Mouse (Mus musculus) olfactory bulb, adult 2 months (tissue): ENCODE results near the gene Tes3-ps.

ENCODE experiments used
- CTCF ChIP-seq: fragments of 200-500 bp; IDR thresholded peaks from 2 replicates; pipeline ENCODE4 v1.5.1; 2012; ENCODE audit warnings: low read depth, mild to moderate bottlenecking, low read length, moderate library complexity; ENCODE audit not compliant: insufficient read depth
- POLR2A ChIP-seq: fragments of 200-500 bp; IDR thresholded peaks from 2 replicates; pipeline ENCODE4 v1.6.1; 2012; ENCODE audit warnings: mild to moderate bottlenecking, low read depth, low read length, moderate library complexity; ENCODE audit not compliant: insufficient read depth

DNA sequence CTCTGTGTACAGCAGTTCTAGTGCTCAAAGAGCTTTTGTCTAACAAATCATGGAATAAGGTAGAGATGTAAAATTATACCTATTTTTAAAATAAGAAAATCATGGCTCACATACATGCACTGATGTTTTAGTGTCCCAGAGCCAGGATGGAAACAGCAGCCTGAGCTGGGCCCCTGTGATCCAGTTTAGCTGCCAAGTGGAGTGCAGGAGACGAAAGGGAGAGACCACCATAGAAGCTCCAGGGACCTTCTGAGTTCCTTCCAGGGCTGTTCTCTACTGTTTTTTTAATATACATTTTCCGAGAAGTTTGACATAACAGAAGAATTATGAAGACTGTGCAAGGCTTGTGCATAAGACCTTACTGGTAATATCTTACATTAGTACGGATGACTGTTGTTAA lies 15.2 kb upstream of the Tes3-ps start:
- TF ChIP-seq POLR2A, result no peak
- TF ChIP-seq CTCF, result no peak
